Mouse (Mus musculus) adrenal gland, postnatal 14 days (tissue): ENCODE data around the gene Ralgps1. TPM values are rescaled to one million over a fixed set of nuclear protein-coding genes. Genes with fewer than 3 reads are reported as not detected.

Experiments
- DNase-seq: peaks from one replicate; pipeline ENCODE4 v3.0.0; 2021; ENCODE audit warnings: mixed read lengths
- long read RNA-seq, 2 experiments: library from polyadenylated mRNA; stranded (forward); transcript quantifications; one replicate each; pipeline ENCODE4 v2.0.0; 2021
- total RNA-seq: library from RNA; stranded (reverse); gene quantifications from 2 replicates; pipeline ENCODE4 v1.2.3, GENCODE M21; 2021

Gene Ralgps1
- total RNA-seq = 3.7 and 5.2 TPM in 2 replicates
- long read RNA-seq, experiment 1, partial matches to known transcripts = 0 of 2 reads
- long read RNA-seq, experiment 1, other reads (novel, unspliced or antisense) = 2 of 2 reads
- long read RNA-seq, experiment 2 = 0 reads

DNA sequence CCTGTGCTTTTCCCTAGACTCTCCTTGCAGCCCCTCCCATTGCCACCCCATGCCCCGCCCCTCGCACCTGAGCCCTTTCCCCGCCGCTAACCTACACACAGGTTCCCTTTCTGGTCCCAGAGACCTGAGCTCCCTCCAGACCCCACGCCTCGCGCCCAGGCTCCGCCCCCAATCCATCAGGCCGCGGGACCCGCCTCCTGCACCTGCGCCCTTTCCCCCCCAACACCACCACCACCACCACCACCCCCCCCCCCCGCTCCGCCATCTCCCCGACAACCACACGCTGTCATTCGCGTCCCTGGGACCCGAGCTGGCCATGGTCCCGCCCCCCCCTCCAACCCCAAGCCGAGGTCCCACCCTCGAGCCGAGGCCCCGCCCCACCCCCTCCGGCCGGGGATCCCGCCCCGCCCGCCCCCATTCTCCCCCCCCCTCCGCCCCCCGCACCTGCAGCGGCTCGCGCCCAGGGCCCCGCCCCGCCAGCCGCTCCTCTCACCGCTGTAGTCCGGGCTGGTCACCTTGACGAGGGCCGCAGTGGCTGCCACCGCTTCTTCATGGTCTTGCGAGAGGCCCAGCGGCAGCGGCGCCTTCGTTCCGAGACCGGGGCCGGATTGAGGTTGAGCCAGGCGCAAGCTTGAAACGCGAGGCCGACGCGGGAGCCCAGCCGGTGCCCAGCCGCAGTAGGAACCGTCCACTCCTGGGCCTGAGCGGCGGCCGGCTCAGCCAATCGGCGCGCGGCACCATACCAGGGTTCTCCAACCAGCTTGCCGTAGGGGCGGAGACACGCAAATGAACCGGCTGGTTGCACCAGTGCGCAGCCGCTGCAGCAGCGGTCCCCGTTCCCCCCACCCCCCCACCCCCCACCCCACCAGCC lies at the start of gene Ralgps1:
Gene Ralgps1 (minus strand): TSS at position 710 of the 871 bp plus-strand sequence.
- DNase-seq = peak; percentile 98

DNA sequence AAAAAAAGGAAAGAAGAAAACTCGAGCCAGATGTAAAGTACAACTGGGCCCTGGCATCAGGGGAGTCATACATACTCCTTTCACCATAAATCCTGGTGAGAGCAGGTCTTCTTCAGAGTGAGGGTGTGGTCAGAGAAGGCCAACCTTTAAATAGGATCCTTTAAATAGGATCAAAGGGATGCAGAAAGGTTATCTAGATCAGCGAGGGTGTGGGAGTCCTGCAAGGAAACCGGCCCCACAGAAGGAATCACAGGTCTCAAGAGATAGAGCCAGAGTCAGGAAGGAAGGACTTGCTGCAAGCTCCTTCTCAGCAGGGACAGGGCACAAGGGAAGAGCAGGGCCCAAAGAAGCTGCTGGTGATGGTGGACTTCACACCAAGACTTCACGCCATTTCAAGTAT lies 46.2 kb upstream of the Ralgps1 start:
- no peak for DNase-seq

GRCm38 (mm10) chr2:33414019-33414418 lies 42.7 kb upstream of the Ralgps1 start:
- DNase-seq = no peak

GRCm38 (mm10) chr2:33412111-33412510 lies 40.8 kb upstream of the Ralgps1 start:
- peak; percentile 67 for DNase-seq

DNA sequence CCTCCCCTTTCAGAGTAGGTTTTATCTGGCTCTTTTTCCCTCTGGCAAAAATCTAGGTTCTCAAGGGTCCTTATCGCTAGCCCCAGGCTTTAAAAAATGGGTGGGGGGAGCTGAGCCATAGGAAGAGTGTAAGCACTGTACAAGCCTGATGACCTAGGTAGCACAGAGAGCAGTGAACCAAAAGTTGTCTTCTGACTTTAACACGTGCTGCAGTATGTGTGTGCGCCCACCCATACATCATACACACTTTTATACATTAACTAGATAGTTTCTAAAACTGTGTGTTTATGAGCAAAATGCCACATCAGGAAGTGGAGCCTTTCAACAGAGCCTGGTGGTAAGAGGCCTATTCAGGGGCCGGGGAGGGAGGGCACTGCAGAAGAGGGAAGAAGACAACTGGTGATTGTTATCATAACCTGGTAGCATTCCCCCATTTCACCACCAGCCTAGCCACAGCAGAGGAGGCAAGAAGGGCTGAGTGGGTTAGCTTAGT lies 32.3 kb upstream of the Ralgps1 start:
- DNase-seq = no peak

GRCm38 (mm10) chr2:33402638-33403037 lies 31.4 kb upstream of the Ralgps1 start:
- no peak for DNase-seq

GRCm38 (mm10) chr2:33402236-33402635 lies 30.9 kb upstream of the Ralgps1 start:
- DNase-seq = peak; percentile 78

GRCm38 (mm10) chr2:33401217-33401616 lies 29.9 kb upstream of the Ralgps1 start:
- DNase-seq = no peak

GRCm38 (mm10) chr2:33400541-33400940 lies 29.3 kb upstream of the Ralgps1 start:
- no peak for DNase-seq

DNA sequence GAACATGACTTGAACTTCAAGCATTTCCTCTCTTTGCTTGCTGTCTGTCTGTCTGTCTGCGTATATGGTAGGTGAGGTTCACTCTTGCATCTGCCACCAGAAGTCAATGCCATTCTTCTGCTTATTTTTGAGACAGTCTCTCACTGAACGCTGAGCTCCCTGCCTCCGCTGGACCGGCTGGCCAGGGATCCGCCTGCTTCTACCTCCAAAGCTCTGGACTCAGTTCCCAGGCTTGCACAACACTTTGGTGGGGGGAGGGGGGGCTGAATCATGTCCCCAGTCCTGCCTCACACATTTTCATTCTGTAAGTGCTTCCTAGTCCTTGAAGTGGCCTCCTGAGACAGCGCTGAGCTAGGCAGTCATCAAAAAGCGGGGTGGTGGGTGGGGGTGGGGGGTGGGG lies 27.8 kb upstream of the Ralgps1 start:
- DNase-seq = peak; percentile 18

DNA sequence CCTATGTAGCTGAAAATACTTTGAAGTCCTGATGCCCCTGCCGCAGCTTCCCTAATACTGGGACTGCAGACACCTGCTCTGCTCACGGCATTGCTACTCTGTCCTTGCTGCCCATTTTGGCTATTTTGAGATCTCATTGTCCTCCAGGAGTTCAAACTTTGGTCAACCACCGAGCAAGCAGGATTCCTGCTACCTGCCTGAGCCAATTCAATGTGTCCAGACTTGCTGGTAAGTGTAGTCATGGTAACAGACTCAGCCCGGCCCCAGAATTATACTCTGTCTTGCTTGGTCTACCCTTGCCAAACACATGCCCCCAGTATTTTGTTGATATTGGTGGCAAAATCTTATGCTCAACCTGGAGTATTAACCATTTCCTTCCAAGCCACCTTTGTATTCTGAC lies 25.8 kb upstream of the Ralgps1 start:
- no peak for DNase-seq

- no peak for DNase-seq
Measured at GRCm38 (mm10) chr2:33395053-33395452, 23.8 kb upstream of the Ralgps1 start.

DNA sequence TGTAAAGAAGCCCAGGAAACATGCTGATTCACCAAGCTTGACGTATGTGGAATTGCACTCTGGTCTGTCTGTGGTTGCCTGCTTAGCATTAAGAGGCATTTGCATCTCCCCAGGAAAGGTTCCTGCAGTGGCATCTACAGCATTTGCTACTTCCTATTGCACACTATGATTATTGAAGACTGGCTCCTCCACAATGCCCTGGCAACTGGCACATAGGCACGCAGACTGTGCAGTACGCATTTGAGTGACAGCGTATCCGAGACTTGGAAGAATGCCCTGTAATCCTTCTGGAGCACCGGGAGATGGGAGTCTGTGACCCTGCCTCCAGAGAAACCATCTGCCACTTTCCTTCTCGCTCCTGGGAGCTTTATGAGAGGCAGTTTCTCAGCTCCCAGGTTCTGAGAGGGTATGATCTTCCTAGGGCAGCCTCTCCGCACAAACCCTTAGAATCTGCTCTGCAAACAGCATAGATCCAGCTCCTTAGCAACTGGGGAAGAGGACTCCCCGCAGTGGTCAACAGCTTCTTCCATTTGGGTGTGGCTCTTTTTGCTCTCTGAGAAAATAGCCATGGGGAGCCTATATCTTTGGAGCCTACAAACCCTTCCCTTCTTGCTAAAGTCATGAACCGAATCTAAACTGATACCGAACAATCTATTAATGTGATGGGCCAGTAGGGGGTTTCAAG lies 22.8 kb upstream of the Ralgps1 start:
- DNase-seq = no peak

- DNase-seq = no peak
Measured at GRCm38 (mm10) chr2:33393021-33393420, 21.7 kb upstream of the Ralgps1 start.

DNA sequence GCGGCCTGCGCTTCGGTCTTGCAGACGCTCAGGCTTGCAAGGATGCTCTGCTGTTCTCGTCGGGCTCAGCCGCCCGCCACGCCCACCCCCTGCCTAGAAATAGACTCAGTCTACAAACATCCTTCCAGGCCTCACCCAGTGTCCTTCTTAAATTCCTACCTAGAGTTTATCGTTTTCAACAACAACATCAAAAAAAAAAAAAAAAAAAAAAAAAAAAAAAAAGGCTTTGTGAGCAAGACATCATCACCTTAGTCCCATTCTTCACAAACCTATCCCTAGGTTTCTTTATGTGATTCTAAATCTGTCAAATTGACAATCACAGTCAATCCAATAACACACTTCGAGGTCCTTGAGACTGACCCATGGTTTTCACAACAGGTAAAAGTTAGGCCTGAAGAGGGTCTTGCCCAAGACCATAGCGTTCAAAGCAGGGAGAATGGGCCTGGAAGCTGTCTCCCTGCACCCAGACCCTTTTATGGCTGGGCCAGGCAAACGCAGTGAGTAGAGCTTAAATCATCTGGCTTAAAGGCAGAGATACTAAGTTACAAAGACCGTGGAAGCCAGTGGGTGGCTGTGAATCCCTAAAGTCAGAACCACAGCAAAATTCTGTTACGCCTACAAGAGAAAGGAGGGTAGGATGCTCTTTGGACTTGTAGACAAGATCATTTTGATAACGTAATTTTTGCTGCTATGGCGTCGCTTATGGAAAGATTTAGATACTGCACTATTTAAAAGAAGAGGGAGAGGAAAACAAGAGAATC lies 542 bp upstream of the Ralgps1 start:
- no peak for DNase-seq

- peak; percentile 14 for DNase-seq
Measured at GRCm38 (mm10) chr2:33370276-33370776, 960 bp downstream of the Ralgps1 start.

DNA sequence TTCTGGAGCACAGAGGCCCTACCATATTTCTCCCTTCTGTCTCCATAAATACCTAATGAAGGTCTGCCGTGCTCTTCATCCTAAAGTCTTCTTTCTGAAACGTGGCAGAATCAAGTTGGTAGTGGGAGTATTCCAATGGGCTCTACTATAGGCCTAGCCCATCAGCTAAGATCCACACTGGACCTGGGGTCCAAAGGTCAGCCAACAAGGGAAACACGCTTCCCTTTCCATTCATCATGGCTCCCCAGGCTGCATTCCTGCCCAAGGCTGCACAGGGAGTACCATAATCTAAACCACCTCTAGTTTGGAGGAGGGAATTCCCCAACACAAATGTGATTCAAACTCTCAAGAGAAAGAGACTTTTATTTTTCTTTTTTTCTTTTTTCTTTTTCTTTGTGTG lies 1.8 kb downstream of the Ralgps1 start:
- DNase-seq = no peak

- DNase-seq = no peak
Measured at GRCm38 (mm10) chr2:33368486-33368885, 2.8 kb downstream of the Ralgps1 start.

DNA sequence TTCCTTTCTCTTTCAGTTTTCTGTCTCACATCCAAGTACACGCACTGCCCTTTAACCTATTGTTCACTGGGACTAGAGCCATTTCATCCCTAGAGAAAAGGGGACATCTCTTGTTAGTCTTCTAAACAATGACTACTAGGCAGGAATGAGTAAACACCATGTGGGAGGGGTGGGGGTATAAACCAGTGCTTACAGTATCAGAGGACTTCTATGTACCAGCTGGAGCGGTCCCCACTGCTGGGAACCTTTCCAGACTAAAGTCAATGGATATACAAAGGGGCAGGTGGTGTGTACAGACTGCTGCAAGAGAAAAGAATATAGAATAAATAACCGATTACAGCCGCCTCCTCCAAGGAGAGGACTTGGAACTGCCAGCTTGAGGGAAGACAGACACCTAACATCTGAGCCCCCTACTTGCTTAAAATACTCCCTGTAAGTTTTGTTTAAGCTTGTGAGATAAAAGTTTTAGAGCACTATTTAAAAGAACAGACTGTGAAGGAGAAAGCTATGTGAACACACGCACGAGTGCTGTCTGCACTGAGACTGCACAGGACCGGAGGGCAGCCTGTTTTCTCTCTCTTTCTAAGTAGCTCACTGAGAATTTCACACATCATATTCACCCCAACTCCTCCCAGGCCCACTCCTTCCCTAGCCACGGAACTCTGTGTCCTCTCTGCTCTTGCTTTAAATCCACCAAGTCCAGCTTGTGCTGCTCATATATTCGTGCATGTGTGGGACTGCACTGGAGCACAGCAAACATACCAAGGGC lies 5.4 kb downstream of the Ralgps1 start:
- no peak for DNase-seq

- no peak for DNase-seq
Measured at GRCm38 (mm10) chr2:33364656-33365055, 6.6 kb downstream of the Ralgps1 start.

DNA sequence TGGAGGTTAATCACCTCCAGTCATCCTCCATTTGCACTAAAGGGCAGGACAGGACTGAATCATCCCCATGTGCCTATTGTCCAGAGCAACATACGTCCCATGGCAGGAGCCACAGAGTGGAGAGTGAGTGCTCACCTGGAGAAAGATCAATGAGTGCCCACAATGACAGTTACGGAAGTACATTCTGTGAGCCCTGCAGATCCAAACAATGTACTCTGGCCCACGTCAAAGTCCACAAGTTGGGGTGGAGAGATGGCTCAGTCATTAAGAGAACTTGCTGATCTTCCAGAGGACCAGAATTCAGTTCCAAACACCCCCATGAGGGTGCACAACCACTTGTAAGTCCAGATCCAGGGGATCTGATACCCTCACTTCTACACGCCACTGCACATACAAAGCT lies 7.4 kb downstream of the Ralgps1 start:
- no peak for DNase-seq
